Mouse (Mus musculus) stomach, postnatal 0 days (tissue): Measurements from ENCODE around the gene Arhgdib. TPM values are rescaled to one million over a fixed set of nuclear protein-coding genes. Genes with fewer than 3 reads are reported as not detected.

Source experiments
- ATAC-seq: fragments of 200-750 bp; cut with Nextera tagmentation; 2 replicates; pipeline ENCODE4 v1.8.0; 2017; ENCODE audit not compliant: low FRiP score, low TSS enrichment
- DNase-seq: peaks from one replicate; pipeline ENCODE4 v3.0.0-alpha.2; 2016; ENCODE audit warnings: low spot score
- H3K27ac ChIP-seq: fragments of 300-500 bp; sonication (generic); replicated peaks from 2 replicates; pipeline ENCODE4 v1.5.1; 2014; ENCODE audit warnings: mild to moderate bottlenecking, control low read depth
- H3K27me3 ChIP-seq: fragments of 300-500 bp; sonication (generic); 2 replicates; pipeline ENCODE4 v1.6.1; 2014; ENCODE audit warnings: low read length; ENCODE audit not compliant: control insufficient read depth, insufficient read depth
- H3K36me3 ChIP-seq: fragments of 300-500 bp; sonication (generic); 2 replicates; pipeline ENCODE4 v1.6.1; 2014; ENCODE audit warnings: low read length, mixed read lengths; ENCODE audit not compliant: control insufficient read depth, insufficient read depth
- H3K4me1 ChIP-seq: fragments of 300-500 bp; sonication (generic); replicated peaks from 2 replicates; pipeline ENCODE4 v1.6.1; 2014; ENCODE audit warnings: antibody characterized with exemption; ENCODE audit not compliant: control insufficient read depth, insufficient read depth
- H3K4me2 ChIP-seq: fragments of 300-500 bp; sonication (generic); replicated peaks from 2 replicates; pipeline ENCODE4 v1.6.1; 2014; ENCODE audit warnings: low read depth, mild to moderate bottlenecking, control low read depth, moderate library complexity
- H3K4me3 ChIP-seq: fragments of 300-500 bp; sonication (generic); 2 replicates; pipeline ENCODE4 v1.5.1; 2014; ENCODE audit warnings: low read depth, low read length, control low read depth
- H3K9ac ChIP-seq: fragments of 300-500 bp; sonication (generic); 2 replicates; pipeline ENCODE4 v1.6.1; 2014; ENCODE audit warnings: mild to moderate bottlenecking, low read length, control low read depth, mixed read lengths
- H3K9me3 ChIP-seq: fragments of 300-500 bp; sonication (generic); 2 replicates; pipeline ENCODE4 v1.6.1; 2016; ENCODE audit warnings: low read length; ENCODE audit not compliant: control insufficient read depth
- CTCF ChIP-seq: IDR thresholded peaks from 2 replicates; pipeline ENCODE4 v1.5.1; 2016; ENCODE audit warnings: antibody characterized with exemption, low read depth, mild to moderate bottlenecking, moderate library complexity
- EP300 ChIP-seq: optimal IDR thresholded peaks from 2 replicates; pipeline ENCODE3; 2016; ENCODE audit warnings: antibody characterized with exemption
- WGBS: fragments of 180-500 bp; shearing (Covaris S2); extraction: QIAGEN DNeasy Blood & Tissue Kit; methylation state at CpG from one replicate; pipeline ENCODE4 v1.1.7; 2014; 5-methylcytosine and 5-hydroxymethylcytosine counted together
- polyA plus RNA-seq: library from polyadenylated mRNA; unstranded; fragments of >200 nt; fragmentation: Nextera tagmentation; extraction: Ambion mirVana; gene quantifications from 2 replicates; pipeline ENCODE4 v1.2.1, GENCODE M21; 2015

The Arhgdib gene
- polyA plus RNA-seq, 1 experiment from 2014 or later, result 34.9 TPM

DNA sequence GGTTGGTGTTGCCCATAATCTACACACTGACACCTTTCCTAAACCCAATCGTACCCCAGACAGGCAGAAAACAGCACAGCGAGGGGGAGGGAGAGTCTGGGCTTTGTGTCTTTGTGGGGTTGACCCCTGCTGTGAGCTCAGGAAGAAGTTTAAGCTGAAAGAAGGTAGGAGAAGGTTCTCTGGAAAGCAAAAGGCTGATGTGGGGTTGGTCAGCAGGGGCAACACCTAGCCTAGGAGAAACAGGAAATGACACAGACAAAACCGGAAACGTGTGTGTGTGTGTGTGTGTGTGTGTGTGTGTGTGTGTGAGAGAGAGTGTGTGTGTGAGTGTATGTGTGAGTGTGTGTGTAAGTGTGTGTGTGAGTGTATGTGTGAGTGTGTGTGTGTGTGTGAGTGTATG lies 25.8 kb upstream of the Arhgdib start:
- H3K36me3 ChIP-seq, result no peaks in the 10 kb centered on the region
- H3K4me2 ChIP-seq, result no peak overlapping the region
- H3K4me1 ChIP-seq, result no peaks in the 10 kb centered on the region
- ATAC-seq (no peak), DNase-seq (no peak)
- no peak overlapping the region for H3K9ac ChIP-seq
- H3K27me3 ChIP-seq, result no peaks in the 10 kb centered on the region
- no peaks in the 10 kb centered on the region for H3K9me3 ChIP-seq
- TF ChIP-seq EP300 (no peak), CTCF (no peak)
- H3K27ac ChIP-seq, result no peak overlapping the region
- WGBS, result 69% methylated on average over 4 of the region's 4 CpGs
- H3K4me3 ChIP-seq, result no peak overlapping the region

DNA sequence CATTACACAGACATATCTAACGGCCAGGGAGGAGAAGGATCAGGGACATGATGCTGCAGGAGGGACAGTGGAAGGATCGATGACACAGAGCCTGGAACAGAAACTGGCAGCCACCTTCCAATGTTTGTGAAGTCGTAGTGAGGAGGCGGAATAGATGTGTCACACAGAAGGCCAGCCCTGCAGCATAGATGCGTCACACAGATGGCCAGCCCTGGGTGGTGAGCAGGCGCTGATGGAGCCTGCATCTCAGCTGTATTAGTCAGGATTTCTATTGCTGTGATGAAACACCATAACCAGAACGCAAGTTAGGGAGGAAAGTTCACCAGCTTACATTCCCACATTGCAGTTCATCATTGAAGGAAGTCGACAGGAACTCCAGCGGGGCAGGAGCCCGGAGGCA lies 24.2 kb upstream of the Arhgdib start:
- Histone ChIP-seq H3K27ac (no peak overlapping the region), H3K36me3 (no peaks in the 10 kb centered on the region), H3K4me2 (no peak overlapping the region), H3K4me1 (no peaks in the 10 kb centered on the region), H3K9ac (no peak overlapping the region), H3K27me3 (no peaks in the 10 kb centered on the region), H3K9me3 (no peaks in the 10 kb centered on the region), H3K4me3 (no peak overlapping the region)
- DNase-seq (no peak), ATAC-seq (peak; percentile 63; the same call in 1 of the 2 replicates)
- TF ChIP-seq CTCF (no peak), EP300 (no peak)
- WGBS, result 63% methylated on average over 10 of the region's 10 CpGs

DNA sequence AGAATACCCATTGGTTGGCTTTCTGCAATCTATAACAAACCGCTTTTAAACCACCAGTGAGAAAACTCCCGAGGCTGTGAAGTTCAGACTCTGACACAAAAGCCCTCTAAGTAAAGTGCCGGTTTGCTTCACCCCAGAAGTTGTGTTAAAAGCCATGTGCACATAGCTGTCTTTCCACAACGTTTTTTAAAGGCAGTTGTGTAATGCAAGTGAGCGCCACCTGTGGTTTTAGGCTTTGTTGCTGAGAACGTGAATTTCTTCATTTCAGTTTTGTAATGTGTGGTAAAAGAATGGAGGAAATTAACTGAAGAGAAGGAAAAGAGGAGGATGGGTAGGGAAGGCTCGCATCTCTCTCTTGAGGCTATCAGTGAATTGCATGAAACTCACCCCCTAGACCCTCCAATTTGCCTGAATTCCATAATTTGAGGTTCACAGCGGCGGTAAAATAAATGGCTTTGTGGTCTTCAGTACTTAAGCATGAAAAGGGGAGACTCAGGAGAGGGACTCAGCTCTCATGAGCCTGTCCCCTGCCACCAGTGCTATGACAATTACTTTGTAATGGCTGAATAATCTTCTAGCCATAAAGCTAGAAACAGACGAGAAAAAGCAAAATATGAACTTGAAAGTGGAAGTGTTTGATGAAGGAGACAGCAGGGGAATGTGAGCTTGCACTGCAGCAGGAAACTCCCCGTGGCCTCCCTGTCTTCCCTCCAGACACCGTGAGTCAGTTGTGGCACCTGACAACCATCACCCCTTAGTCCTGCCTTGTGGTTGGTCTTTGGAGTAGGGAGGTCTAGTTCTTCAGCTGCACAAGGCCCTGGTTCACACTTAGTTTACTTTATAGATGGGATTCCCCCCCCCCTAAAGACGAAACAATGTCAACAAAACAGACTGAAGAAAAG lies 23.2 kb upstream of the Arhgdib start:
- no peaks in the 10 kb centered on the region for H3K9me3 ChIP-seq

DNA sequence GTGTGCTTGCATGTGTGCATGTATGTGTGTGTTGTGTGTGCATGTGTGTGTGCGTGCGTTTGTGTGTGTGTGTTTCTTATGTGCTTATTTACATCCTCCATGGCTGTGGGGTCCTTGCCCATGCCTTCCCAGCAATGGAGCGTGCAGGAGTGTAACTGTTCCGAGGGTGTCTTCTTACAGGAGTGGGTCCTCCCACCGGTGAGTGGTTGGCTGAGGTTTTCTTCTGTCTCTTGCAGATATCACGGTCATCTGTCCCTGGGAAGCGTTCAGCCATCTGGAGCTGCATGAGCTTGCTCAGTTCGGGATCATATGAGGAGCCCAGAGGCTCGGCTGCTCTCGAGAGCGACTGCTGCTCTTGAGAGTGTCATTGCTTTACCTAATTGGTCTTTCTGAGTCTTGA lies 21.3 kb upstream of the Arhgdib start:
- Histone ChIP-seq H3K4me1 (no peaks in the 10 kb centered on the region), H3K36me3 (no peaks in the 10 kb centered on the region), H3K9ac (no peak overlapping the region), H3K27me3 (no peaks in the 10 kb centered on the region), H3K4me2 (no peak overlapping the region), H3K4me3 (no peak overlapping the region), H3K9me3 (no peaks in the 10 kb centered on the region), H3K27ac (no peak overlapping the region)
- TF ChIP-seq CTCF, result no peak
- no peak for TF ChIP-seq EP300
- no peak for ATAC-seq
- no peak for DNase-seq
- WGBS, result 76% methylated on average over 11 of the region's 11 CpGs

More for the DNA sequence above, 23.2 kb upstream of the Arhgdib start:
- 58% methylated on average over 13 of the region's 13 CpGs for WGBS
- H3K27ac ChIP-seq, result no peak overlapping the region
- TF ChIP-seq CTCF (peak; percentile 32), EP300 (no peak)
- no peak for ATAC-seq
- no peak for DNase-seq
- H3K27me3 ChIP-seq, result no peaks in the 10 kb centered on the region
- H3K4me2 ChIP-seq, result no peak overlapping the region
- H3K4me3 ChIP-seq, result no peak overlapping the region
- no peak overlapping the region for H3K9ac ChIP-seq
- no peaks in the 10 kb centered on the region for H3K36me3 ChIP-seq
- H3K4me1 ChIP-seq, result no peaks in the 10 kb centered on the region

DNA sequence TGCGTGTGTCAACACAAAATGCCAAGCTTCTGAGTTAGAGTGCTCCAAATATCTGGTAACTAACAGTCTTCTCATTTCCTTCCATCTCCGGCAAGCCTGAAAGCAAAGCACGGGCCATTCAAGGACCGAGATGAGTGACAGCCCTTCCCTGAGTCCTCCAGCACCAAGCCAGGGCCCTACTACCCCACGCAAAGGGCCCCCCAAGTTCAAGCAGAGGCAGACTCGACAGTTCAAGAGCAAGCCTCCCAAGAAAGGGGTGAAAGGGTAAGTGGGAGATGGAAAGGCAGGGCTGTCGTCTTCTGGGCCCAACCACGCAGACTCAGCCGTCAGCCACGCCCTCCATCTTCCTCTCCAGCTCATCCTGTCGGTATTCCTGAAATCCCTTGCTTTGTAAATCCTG lies 17.4 kb upstream of the Arhgdib start:
- Histone ChIP-seq H3K36me3 (no peaks in the 10 kb centered on the region), H3K4me3 (no peak overlapping the region), H3K9ac (no peak overlapping the region), H3K9me3 (no peaks in the 10 kb centered on the region), H3K27me3 (no peaks in the 10 kb centered on the region), H3K27ac (no peak overlapping the region), H3K4me2 (no peak overlapping the region), H3K4me1 (no peaks in the 10 kb centered on the region)
- no peak for DNase-seq
- TF ChIP-seq EP300 (no peak), CTCF (no peak)
- WGBS, result 49% methylated on average over 11 of the region's 11 CpGs
- no peak for ATAC-seq

DNA sequence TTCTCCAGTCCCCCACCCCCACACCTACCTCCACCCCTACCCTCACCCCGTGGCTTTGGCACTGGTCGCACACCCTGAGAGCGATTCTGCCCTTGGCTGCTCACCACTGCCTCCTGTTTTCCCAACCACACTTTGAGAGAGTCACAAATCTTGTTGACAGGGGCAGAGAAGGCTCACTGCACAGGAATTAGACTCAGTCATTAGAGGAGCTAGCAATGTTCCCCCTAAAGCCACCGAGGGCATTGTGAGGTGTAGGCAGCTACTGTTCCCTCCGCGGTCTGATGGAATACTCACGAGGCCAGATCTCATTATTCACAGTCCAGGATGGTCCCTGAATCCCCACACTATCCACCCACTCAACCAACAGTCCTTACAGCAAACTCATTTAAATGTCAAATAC lies 15.4 kb upstream of the Arhgdib start:
- Histone ChIP-seq H3K9ac (no peak overlapping the region), H3K4me3 (no peak overlapping the region), H3K27ac (no peak overlapping the region), H3K4me2 (no peak overlapping the region), H3K9me3 (no peaks in the 10 kb centered on the region), H3K36me3 (no peaks in the 10 kb centered on the region), H3K27me3 (no peaks in the 10 kb centered on the region), H3K4me1 (no peaks in the 10 kb centered on the region)
- no peak for ATAC-seq
- TF ChIP-seq CTCF (no peak), EP300 (no peak)
- 59% methylated on average over 7 of the region's 7 CpGs for WGBS
- DNase-seq, result no peak
